Mouse (Mus musculus) 3134 (cell line): ENCODE measurements around the gene Zdhhc16.

Source experiments
- DNase-seq: peaks from one replicate; pipeline ENCODE4 v3.0.0-alpha.2; 2011; ENCODE audit warnings: low spot score; ENCODE audit not compliant: insufficient read length; ENCODE audit errors: extremely low read depth

The Zdhhc16 gene

GRCm38 (mm10) chr19:41985994-41986393 lies 52.7 kb downstream of the Zdhhc16 start:
- no peak for DNase-seq

DNA sequence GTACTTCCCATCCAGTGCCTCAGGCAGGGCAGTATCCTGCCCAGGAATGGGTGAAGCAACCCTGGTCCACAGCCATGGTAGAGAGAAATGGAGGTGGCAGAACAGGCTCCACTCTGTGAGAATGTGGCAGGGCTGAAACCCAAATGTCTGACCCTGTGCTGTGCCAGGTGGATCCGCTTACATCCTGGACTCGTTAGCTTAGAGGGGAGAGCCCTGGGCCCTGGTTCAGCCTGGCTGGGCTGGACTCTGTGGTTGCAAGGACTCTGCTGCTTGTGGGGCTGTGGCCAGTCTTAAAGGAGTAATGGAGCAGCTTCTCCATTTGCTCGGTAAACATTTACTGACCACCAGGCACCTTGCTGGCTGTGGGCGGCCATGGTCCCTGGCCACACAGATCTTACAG lies 53.9 kb downstream of the Zdhhc16 start:
- DNase-seq = no peak

- no peak for DNase-seq
These were observed 56.5 kb downstream of the Zdhhc16 start for GRCm38 (mm10) chr19:41989810-41990209.

GRCm38 (mm10) chr19:41991926-41992477 lies 58.7 kb downstream of the Zdhhc16 start:
- DNase-seq = no peak

GRCm38 (mm10) chr19:41992971-41993370 lies 59.7 kb downstream of the Zdhhc16 start:
- no peak for DNase-seq

- peak; percentile 61 for DNase-seq
These were observed 60.2 kb downstream of the Zdhhc16 start for GRCm38 (mm10) chr19:41993484-41993883.
